Mouse (Mus musculus) forebrain, postnatal 0 days (tissue): Measurements from ENCODE around the gene Zfp706. TPM values are rescaled to one million over a fixed set of nuclear protein-coding genes. Genes with fewer than 3 reads are reported as not detected.

Experiments
- ATAC-seq: fragments of 200-750 bp; cut with Nextera tagmentation; 2 replicates; pipeline ENCODE4 v1.8.0; 2017; ENCODE audit warnings: mild to moderate bottlenecking, moderate library complexity
- DNase-seq: peaks from one replicate; pipeline ENCODE4 v3.0.0-alpha.2; 2015
- H3K27ac ChIP-seq: fragments of 300-500 bp; sonication (generic); 2 replicates; pipeline ENCODE4 v1.5.1; 2014; ENCODE audit warnings: low read depth, mild to moderate bottlenecking, antibody characterized with exemption, low read length, moderate library complexity, mixed read lengths
- H3K27me3 ChIP-seq: fragments of 300-500 bp; sonication (generic); 2 replicates; pipeline ENCODE4 v1.6.1; 2014; ENCODE audit warnings: mild to moderate bottlenecking, low read length, mixed read lengths; ENCODE audit not compliant: insufficient read depth
- H3K36me3 ChIP-seq: fragments of 300-500 bp; sonication (generic); 2 replicates; pipeline ENCODE4 v1.6.1; 2014; ENCODE audit warnings: mild to moderate bottlenecking, moderate library complexity; ENCODE audit not compliant: insufficient read depth
- H3K4me1 ChIP-seq: fragments of 300-500 bp; sonication (generic); 2 replicates; pipeline ENCODE4 v1.6.1; 2014; ENCODE audit warnings: antibody characterized with exemption; ENCODE audit not compliant: insufficient read depth
- H3K4me2 ChIP-seq: fragments of 300-500 bp; sonication (generic); 2 replicates; pipeline ENCODE4 v1.6.1; 2014; ENCODE audit warnings: low read depth, mild to moderate bottlenecking, moderate library complexity
- H3K4me3 ChIP-seq: fragments of 300-500 bp; sonication (generic); 2 replicates; pipeline ENCODE4 v1.5.1; 2014; ENCODE audit warnings: low read depth, low read length, mixed read lengths
- H3K9ac ChIP-seq: fragments of 300-500 bp; sonication (generic); 2 replicates; pipeline ENCODE4 v1.6.1; 2014; ENCODE audit warnings: mild to moderate bottlenecking
- H3K9me3 ChIP-seq: fragments of 300-500 bp; sonication (generic); 2 replicates; pipeline ENCODE4 v1.6.1; 2016; ENCODE audit warnings: low read length
- CTCF ChIP-seq: sonication (generic); IDR thresholded peaks from 2 replicates; pipeline ENCODE4 v1.5.1; 2016; ENCODE audit warnings: antibody characterized with exemption, control low read depth, low read depth
- WGBS: fragments of 180-500 bp; shearing (Covaris S2); extraction: QIAGEN DNeasy Blood & Tissue Kit; methylation state at CpG from one replicate; pipeline ENCODE4 v1.1.7; 2014; 5-methylcytosine and 5-hydroxymethylcytosine counted together
- polyA plus RNA-seq: library from polyadenylated mRNA; unstranded; fragments of >200 nt; fragmentation: Nextera tagmentation; extraction: Ambion mirVana; gene quantifications from 2 replicates; pipeline ENCODE4 v1.2.1, GENCODE M21; 2015
- total RNA-seq: library from RNA; depleted of rRNA; stranded (reverse); fragments of >200 nt; gene quantifications from 2 replicates; pipeline ENCODE4 v1.2.3, GENCODE M21; 2014

Gene Zfp706
- total and polyA plus RNA-seq, 2 experiments from 2014 or later: 71.0 to 575 TPM

DNA sequence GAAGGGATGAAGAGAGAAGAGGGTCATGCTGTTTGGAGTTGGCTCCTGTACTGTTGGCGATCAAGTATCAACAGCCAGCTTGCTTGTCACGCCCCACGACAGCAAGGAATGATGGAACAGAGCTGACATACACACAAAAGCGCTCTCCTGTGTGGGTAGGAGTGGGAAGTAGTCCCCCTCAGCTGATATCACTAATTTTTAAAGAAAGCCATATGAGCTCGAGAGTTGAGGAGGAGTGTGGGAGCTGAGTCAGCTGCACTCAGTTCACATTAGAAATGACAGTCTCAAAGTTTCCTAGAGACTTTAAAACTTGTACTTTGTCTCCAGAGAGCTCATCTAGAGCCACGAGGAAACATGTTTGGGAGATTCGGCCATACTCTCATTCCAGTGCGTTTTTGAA is 29.8 kb downstream of the Zfp706 start:
- H3K4me1 ChIP-seq: peaks cover 16% of the 10 kb centered on the region
- no peak overlapping the region for H3K4me2 ChIP-seq
- 83% methylated on average over 8 of the region's 8 CpGs for WGBS
- no peak overlapping the region for H3K4me3 ChIP-seq
- no peaks in the 10 kb centered on the region for H3K9me3 ChIP-seq
- DNase-seq: no peak
- no peak for TF ChIP-seq CTCF
- ATAC-seq: no peak
- no peaks in the 10 kb centered on the region for H3K36me3 ChIP-seq
- no peaks in the 10 kb centered on the region for H3K27me3 ChIP-seq
- no peak overlapping the region for H3K9ac ChIP-seq
- no peak overlapping the region for H3K27ac ChIP-seq

DNA sequence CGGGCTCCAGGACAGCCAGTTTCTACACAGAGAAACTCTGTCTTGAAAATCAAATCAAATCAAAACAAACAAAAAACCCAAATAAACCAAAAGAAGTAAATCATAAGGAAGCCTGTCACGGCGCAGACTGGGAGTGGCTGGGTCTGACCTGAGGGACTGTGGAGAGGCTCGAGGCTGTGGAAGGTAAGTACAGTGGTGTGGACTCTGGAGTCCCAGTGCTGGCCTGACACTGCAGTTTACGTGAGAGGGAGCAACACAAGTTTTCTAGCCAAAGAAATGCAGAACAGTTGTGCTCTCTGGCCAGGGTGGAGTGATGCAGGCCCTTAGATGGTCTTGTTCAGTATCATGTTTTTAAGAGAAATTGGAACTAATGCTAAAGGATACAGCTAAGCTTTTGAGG is 31.9 kb downstream of the Zfp706 start:
- DNase-seq: no peak
- Histone ChIP-seq H3K4me1 (peaks cover 16% of the 10 kb centered on the region), H3K4me2 (no peak overlapping the region), H3K4me3 (no peak overlapping the region), H3K27me3 (no peaks in the 10 kb centered on the region), H3K27ac (no peak overlapping the region), H3K9me3 (no peaks in the 10 kb centered on the region), H3K9ac (no peak overlapping the region), H3K36me3 (no peaks in the 10 kb centered on the region)
- 83% methylated on average over 5 of the region's 5 CpGs for WGBS
- TF ChIP-seq CTCF: no peak
- ATAC-seq: no peak

DNA sequence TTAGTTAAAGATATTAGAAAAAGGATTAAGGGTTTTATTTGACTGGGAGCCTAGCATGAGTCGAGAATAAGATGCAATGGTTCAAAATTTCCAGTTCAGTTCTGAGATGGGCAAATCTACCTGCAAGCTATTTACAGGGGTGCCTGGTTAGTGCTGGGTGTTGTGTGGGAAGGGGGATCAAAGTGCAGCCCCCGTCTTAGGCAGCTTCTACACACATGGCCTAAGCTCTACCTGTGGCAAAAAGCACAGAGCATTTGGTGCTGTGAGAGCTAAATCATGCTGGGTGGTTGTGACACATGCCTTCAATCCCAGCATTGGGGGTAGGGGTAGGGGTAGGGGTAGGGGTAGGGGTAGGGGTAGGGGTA is 32.3 kb downstream of the Zfp706 start:
- H3K4me1 ChIP-seq: peaks cover 14% of the 10 kb centered on the region
- H3K27me3 ChIP-seq: no peaks in the 10 kb centered on the region
- H3K4me3 ChIP-seq: no peak overlapping the region
- no peak overlapping the region for H3K4me2 ChIP-seq
- H3K9ac ChIP-seq: no peak overlapping the region
- DNase-seq (no peak), ATAC-seq (no peak)
- no peak for TF ChIP-seq CTCF
- H3K36me3 ChIP-seq: no peaks in the 10 kb centered on the region
- H3K9me3 ChIP-seq: no peaks in the 10 kb centered on the region
- no peak overlapping the region for H3K27ac ChIP-seq
- WGBS: 79% methylated on average over 2 of the region's 2 CpGs

DNA sequence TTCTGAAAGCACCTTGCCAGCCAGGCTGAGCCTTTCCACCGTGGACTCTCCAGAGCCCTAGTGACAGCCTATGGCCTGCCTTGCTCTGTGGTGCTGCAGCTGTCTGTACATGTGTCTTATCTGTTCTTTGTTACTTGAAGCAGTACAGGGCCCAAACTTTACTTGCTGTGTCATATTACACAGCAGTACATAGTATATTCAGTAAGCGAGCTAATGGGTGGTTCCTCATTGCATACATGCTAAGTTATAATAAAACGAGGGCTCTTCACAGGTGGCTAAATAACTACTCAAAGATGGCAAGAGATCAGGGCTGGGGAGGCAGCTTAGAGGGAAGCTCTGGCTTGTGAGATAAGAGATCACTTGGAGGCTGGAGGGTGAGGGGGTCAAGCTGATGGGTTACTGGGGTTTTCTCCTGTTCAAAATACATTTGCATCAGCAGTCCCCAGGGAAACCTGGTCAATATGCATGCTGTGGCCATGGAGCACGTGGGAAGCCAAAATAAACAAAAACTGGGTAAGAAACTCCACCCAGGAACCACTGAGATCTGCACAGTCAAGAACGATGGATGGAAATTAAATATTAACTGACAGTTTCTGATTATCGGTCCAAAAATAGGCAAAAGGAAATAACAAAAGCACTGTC is 32.8 kb downstream of the Zfp706 start:
- peaks cover 9% of the 10 kb centered on the region for H3K4me1 ChIP-seq
- no peak overlapping the region for H3K9ac ChIP-seq
- no peak for ATAC-seq
- H3K27me3 ChIP-seq: no peaks in the 10 kb centered on the region
- H3K9me3 ChIP-seq: no peaks in the 10 kb centered on the region
- H3K4me2 ChIP-seq: no peak overlapping the region
- no peak overlapping the region for H3K27ac ChIP-seq
- 68% methylated on average over 6 of the region's 6 CpGs for WGBS
- no peak overlapping the region for H3K4me3 ChIP-seq
- no peak for DNase-seq
- no peaks in the 10 kb centered on the region for H3K36me3 ChIP-seq
- TF ChIP-seq CTCF: no peak

DNA sequence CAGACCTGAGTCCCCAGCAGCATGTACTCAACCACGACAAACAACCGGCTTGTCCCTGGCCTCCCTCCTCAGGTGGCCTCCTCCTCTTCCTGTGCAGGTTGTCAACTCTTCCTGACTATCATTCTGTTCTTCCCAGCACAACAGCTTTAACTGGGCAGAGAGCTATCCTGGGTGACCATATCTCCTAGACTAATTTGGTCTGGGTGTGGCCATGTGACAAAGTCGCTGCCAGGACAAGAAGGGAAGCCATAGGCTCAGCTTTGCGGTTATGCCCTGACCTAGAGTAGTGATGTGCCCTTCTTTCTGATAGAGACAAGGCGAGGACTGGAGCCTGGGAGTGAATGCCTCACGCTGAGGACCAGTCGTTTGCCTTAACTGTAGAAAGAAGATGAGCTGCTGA is 33.9 kb downstream of the Zfp706 start:
- no peaks in the 10 kb centered on the region for H3K9me3 ChIP-seq
- ATAC-seq (no peak), DNase-seq (no peak)
- no peak overlapping the region for H3K9ac ChIP-seq
- H3K4me1 ChIP-seq: peaks cover 6% of the 10 kb centered on the region
- no peak for TF ChIP-seq CTCF
- no peaks in the 10 kb centered on the region for H3K27me3 ChIP-seq
- no peaks in the 10 kb centered on the region for H3K36me3 ChIP-seq
- no peak overlapping the region for H3K27ac ChIP-seq
- H3K4me2 ChIP-seq: no peak overlapping the region
- H3K4me3 ChIP-seq: no peak overlapping the region
- WGBS: 88% methylated on average over 7 of the region's 7 CpGs

DNA sequence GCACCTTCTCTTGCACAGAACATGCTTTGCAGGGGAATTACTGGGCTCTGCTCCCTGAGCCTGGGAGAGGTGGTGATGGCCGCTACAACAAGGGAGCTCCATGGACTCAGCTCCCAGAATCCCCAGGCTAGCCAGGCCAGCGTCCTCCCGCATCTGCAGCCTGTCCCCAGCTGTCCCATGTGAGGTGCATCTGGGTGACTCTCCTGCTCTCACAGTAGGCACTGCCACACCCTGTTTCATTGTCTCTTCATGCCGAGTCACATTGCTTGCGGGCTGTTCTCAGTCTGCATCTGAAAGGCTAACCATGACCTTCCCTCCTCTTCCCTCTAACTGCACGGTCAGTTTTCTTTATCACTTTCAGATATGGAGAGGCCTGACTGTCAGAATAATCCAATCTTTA is 34.3 kb downstream of the Zfp706 start:
- Histone ChIP-seq H3K36me3 (no peaks in the 10 kb centered on the region), H3K9ac (no peak overlapping the region), H3K9me3 (no peaks in the 10 kb centered on the region), H3K27ac (no peak overlapping the region), H3K27me3 (no peaks in the 10 kb centered on the region), H3K4me3 (no peak overlapping the region), H3K4me2 (no peak overlapping the region), H3K4me1 (peaks cover 10% of the 10 kb centered on the region)
- ATAC-seq (no peak), DNase-seq (no peak)
- 87% methylated on average over 6 of the region's 6 CpGs for WGBS
- no peak for TF ChIP-seq CTCF

DNA sequence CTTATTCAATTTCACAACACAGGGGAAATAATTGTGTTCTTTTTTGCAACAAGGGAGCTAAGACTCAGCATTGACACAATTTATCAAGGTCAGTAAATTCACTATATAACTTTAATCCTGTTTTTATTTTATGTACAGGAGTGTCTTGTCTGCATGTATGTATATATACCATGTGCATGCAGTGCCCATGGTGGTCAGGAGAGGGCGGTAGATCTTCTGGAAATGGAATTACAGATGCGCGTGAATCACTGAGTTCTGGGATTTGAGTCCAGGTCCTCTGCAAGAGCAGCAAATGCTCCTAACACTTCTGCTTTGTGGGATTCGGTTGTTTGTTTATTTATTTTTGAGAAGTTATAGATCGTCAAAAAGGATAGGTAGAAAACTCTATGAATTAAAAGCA is 37.8 kb downstream of the Zfp706 start:
- ATAC-seq (no peak), DNase-seq (peak; percentile 46)
- Histone ChIP-seq H3K27ac (no peak overlapping the region), H3K4me1 (peaks cover 18% of the 10 kb centered on the region), H3K4me3 (no peak overlapping the region), H3K9me3 (no peaks in the 10 kb centered on the region), H3K4me2 (no peak overlapping the region), H3K27me3 (no peaks in the 10 kb centered on the region), H3K36me3 (no peaks in the 10 kb centered on the region), H3K9ac (no peak overlapping the region)
- WGBS: 90% methylated on average over 5 of the region's 5 CpGs
- TF ChIP-seq CTCF: peak; percentile 62
